Mouse (Mus musculus) myocyte (in vitro differentiated cells): ENCODE results near the gene Zdhhc1.

Experiments
- POLR2A ChIP-seq: IDR thresholded peaks from one replicate; pipeline ENCODE4 v1.6.1; 2011; ENCODE audit warnings: low read depth, mild to moderate bottlenecking, control low read depth, moderate library complexity; ENCODE audit not compliant: insufficient read length
- POLR2AphosphoS2 ChIP-seq: IDR thresholded peaks from one replicate; pipeline ENCODE4 v1.6.1; 2011; ENCODE audit warnings: low read depth, control low read depth; ENCODE audit not compliant: insufficient read length
- SRF ChIP-seq: IDR thresholded peaks from one replicate; pipeline ENCODE4 v1.6.1; 2011; ENCODE audit warnings: low read depth; ENCODE audit not compliant: control insufficient read depth, insufficient read length

DNA sequence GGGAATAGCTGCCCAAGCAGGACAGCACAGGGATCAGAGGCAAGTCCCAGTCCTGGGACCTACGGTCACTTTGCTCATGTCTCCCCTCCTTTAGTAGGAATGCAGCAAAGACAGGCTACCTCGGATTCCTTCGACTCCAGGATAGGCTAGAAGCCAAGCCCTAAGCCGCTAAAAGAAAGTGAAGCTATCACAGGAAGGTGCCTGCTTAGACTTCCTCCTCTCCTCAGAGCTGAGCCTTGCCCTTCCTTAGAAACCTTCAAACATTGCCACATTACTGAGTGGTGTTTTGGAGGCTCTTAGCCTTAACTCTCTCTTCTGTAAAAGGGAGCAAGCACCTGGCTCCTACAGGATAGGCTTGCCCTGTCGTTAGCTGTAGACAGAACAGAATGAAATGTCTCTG, 22.0 kb downstream of the Zdhhc1 start:
- no peak for TF ChIP-seq POLR2A
- no peak for TF ChIP-seq SRF
- TF ChIP-seq POLR2AphosphoS2: no peak
